Mouse (Mus musculus): Measurements from ENCODE around the gene Gm28047.

DNA sequence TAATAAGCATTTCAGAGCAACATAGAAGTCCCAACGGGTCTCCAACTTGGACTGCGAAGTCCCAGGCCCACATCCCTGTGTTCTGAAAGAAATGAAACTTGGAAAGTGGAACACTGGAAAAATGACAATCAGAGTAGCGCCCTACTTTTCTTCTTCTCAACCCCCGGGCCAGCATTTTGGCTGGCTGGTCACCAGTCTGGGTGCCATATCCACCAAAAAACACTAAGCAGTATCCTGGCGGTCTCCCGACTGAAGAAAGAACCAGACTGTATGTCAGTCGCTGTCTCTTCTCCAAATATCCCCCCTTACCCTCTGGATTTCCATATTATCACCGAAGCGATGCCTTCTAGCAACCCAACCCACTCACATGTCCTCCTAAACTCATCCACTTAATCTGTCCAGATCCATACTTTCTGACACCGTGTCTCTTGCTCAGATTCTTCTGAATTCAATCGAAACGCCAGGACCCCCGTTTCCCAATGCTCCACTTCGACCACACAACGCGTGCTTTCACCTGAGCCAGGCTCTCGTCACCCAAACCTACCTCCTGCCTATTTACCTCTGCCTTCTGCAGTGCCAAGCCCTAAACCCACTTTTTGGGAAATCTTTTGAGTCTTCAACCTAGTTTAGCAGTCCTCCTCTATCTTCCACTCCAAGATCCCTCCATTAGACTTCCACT is 437 bp downstream of the Gm28047 start:
- TF ChIP-seq CTCF (IDR thresholded peaks at IDR 0.05; ENCODE audit: control insufficient read depth, insufficient read depth, insufficient read length) (no peak), MAX (IDR thresholded peaks at IDR 0.05) (no peak)
